Mouse (Mus musculus) hindbrain, embryonic 14.5 days (tissue): ENCODE data around the gene Tenm1. TPM values are rescaled to one million over a fixed set of nuclear protein-coding genes. Genes with fewer than 3 reads are reported as not detected.
A peak's percentile ranks its signal among the peaks of the same experiment; 100 is the strongest.

Experiments
- ATAC-seq: fragments of 200-750 bp; cut with Nextera tagmentation; 2 replicates; pipeline ENCODE4 v1.8.0; 2017; ENCODE audit warnings: moderate number of reproducible peaks, mild to moderate bottlenecking, moderate TSS enrichment, moderate library complexity; ENCODE audit not compliant: low FRiP score
- DNase-seq: peaks from one replicate; pipeline ENCODE4 v3.0.0-alpha.2; 2015; ENCODE audit warnings: low spot score
- H3K27ac ChIP-seq: fragments of 300-500 bp; sonication (generic); 2 replicates; pipeline ENCODE4 v1.5.1; 2014; ENCODE audit warnings: mild to moderate bottlenecking, moderate library complexity
- H3K27me3 ChIP-seq: fragments of 300-500 bp; sonication (generic); 2 replicates; pipeline ENCODE4 v1.6.1; 2014; ENCODE audit warnings: mild to moderate bottlenecking, low read length, mixed read lengths; ENCODE audit not compliant: control insufficient read depth, insufficient read depth
- H3K36me3 ChIP-seq: fragments of 300-500 bp; sonication (generic); replicated peaks from 2 replicates; pipeline ENCODE4 v1.6.1; 2014; ENCODE audit not compliant: control insufficient read depth, insufficient read depth
- H3K4me1 ChIP-seq: fragments of 300-500 bp; sonication (generic); replicated peaks from 2 replicates; pipeline ENCODE4 v1.6.1; 2014; ENCODE audit warnings: antibody characterized with exemption, low read length, mixed read lengths; ENCODE audit not compliant: control insufficient read depth, insufficient read depth
- H3K4me2 ChIP-seq: fragments of 300-500 bp; sonication (generic); replicated peaks from 2 replicates; pipeline ENCODE4 v1.6.1; 2014; ENCODE audit warnings: mild to moderate bottlenecking, moderate library complexity
- H3K4me3 ChIP-seq: fragments of 300-500 bp; sonication (generic); replicated peaks from 2 replicates; pipeline ENCODE4 v1.5.1; 2014; ENCODE audit warnings: mild to moderate bottlenecking, low read length
- H3K9ac ChIP-seq: fragments of 300-500 bp; sonication (generic); 2 replicates; pipeline ENCODE4 v1.6.1; 2014
- H3K9me3 ChIP-seq: fragments of 300-500 bp; sonication (generic); 2 replicates; pipeline ENCODE4 v1.6.1; 2016; ENCODE audit warnings: low read length; ENCODE audit not compliant: control insufficient read depth
- WGBS: fragments of 180-500 bp; shearing (Covaris S2); extraction: QIAGEN DNeasy Blood & Tissue Kit; methylation state at CpG from one replicate; pipeline ENCODE4 v1.1.7; 2014; 5-methylcytosine and 5-hydroxymethylcytosine counted together
- polyA plus RNA-seq: library from polyadenylated mRNA; unstranded; fragments of >200 nt; fragmentation: Nextera tagmentation; extraction: Ambion mirVana; gene quantifications from 2 replicates; pipeline ENCODE4 v1.2.1, GENCODE M21; 2014

The Tenm1 gene
- polyA plus RNA-seq, 1 experiment from 2014 or later: 30.8 TPM

GRCm38 (mm10) chrX:42558683-42559082 is 870.2 kb downstream of the Tenm1 start:
- no peak overlapping the region for H3K4me3 ChIP-seq
- H3K36me3 ChIP-seq: no peaks in the 10 kb centered on the region
- H3K9me3 ChIP-seq: no peaks in the 10 kb centered on the region
- H3K4me2 ChIP-seq: no peak overlapping the region
- H3K27me3 ChIP-seq: no peaks in the 10 kb centered on the region
- no peak overlapping the region for H3K27ac ChIP-seq
- no peak for ATAC-seq
- H3K4me1 ChIP-seq: no peaks in the 10 kb centered on the region
- WGBS: 80% methylated on average over 4 of the region's 4 CpGs
- H3K9ac ChIP-seq: no peak overlapping the region
- no peak for DNase-seq

- ATAC-seq (no peak; the same call in 1 of the 2 replicates), DNase-seq (peak; percentile 69)
- H3K36me3 ChIP-seq: no peaks in the 10 kb centered on the region
- no peak overlapping the region for H3K9ac ChIP-seq
- H3K4me3 ChIP-seq: no peak overlapping the region
- H3K27me3 ChIP-seq: no peaks in the 10 kb centered on the region
- 21% methylated on average over 7 of the region's 7 CpGs for WGBS
- H3K4me2 ChIP-seq: no peak overlapping the region
- no peak overlapping the region for H3K27ac ChIP-seq
- no peaks in the 10 kb centered on the region for H3K4me1 ChIP-seq
- no peaks in the 10 kb centered on the region for H3K9me3 ChIP-seq
Observed at GRCm38 (mm10) chrX:42557284-42557683, 871.6 kb downstream of the Tenm1 start.

GRCm38 (mm10) chrX:42548513-42548912 is 880.4 kb downstream of the Tenm1 start:
- Histone ChIP-seq H3K4me2 (no peak overlapping the region), H3K9ac (no peak overlapping the region), H3K4me1 (no peaks in the 10 kb centered on the region), H3K4me3 (no peak overlapping the region), H3K9me3 (no peaks in the 10 kb centered on the region), H3K36me3 (no peaks in the 10 kb centered on the region), H3K27me3 (no peaks in the 10 kb centered on the region), H3K27ac (no peak overlapping the region)
- 77% methylated on average over 4 of the region's 4 CpGs for WGBS
- no peak for ATAC-seq
- no peak for DNase-seq

GRCm38 (mm10) chrX:42545076-42545475 is 883.9 kb downstream of the Tenm1 start:
- DNase-seq: no peak
- H3K9ac ChIP-seq: no peak overlapping the region
- H3K9me3 ChIP-seq: no peaks in the 10 kb centered on the region
- no peak for ATAC-seq
- no peak overlapping the region for H3K4me3 ChIP-seq
- H3K4me1 ChIP-seq: no peaks in the 10 kb centered on the region
- no peak overlapping the region for H3K4me2 ChIP-seq
- H3K27me3 ChIP-seq: no peaks in the 10 kb centered on the region
- H3K36me3 ChIP-seq: no peaks in the 10 kb centered on the region
- no peak overlapping the region for H3K27ac ChIP-seq
- WGBS: 84% methylated on average over 1 of the region's 1 CpGs

GRCm38 (mm10) chrX:42540756-42541053 is 888.2 kb downstream of the Tenm1 start:
- H3K9ac ChIP-seq: no peak overlapping the region
- H3K27me3 ChIP-seq: no peaks in the 10 kb centered on the region
- no peak overlapping the region for H3K4me3 ChIP-seq
- H3K4me2 ChIP-seq: peak overlapping the region; percentile 37
- DNase-seq (peak; percentile 82), ATAC-seq (no peak)
- H3K27ac ChIP-seq: no peak overlapping the region
- no peaks in the 10 kb centered on the region for H3K4me1 ChIP-seq
- no peaks in the 10 kb centered on the region for H3K36me3 ChIP-seq
- H3K9me3 ChIP-seq: no peaks in the 10 kb centered on the region
- 31% methylated on average over 5 of the region's 5 CpGs for WGBS

GRCm38 (mm10) chrX:42540030-42540755 is 888.7 kb downstream of the Tenm1 start:
- H3K27ac ChIP-seq: no peak overlapping the region
- no peaks in the 10 kb centered on the region for H3K9me3 ChIP-seq
- H3K27me3 ChIP-seq: no peaks in the 10 kb centered on the region
- peak overlapping the region; percentile 37 for H3K4me2 ChIP-seq
- peak; percentile 48; the same call in 1 of the 2 replicates for ATAC-seq
- H3K36me3 ChIP-seq: no peaks in the 10 kb centered on the region
- H3K9ac ChIP-seq: no peak overlapping the region; the same call in 1 of the 2 replicates
- DNase-seq: peak; percentile 33
- H3K4me1 ChIP-seq: no peaks in the 10 kb centered on the region
- H3K4me3 ChIP-seq: no peak overlapping the region
- WGBS: 28% methylated on average over 3 of the region's 3 CpGs

- Histone ChIP-seq H3K9me3 (no peaks in the 10 kb centered on the region), H3K4me2 (no peak overlapping the region), H3K9ac (no peak overlapping the region), H3K27ac (no peak overlapping the region), H3K4me3 (no peak overlapping the region), H3K36me3 (no peaks in the 10 kb centered on the region), H3K27me3 (no peaks in the 10 kb centered on the region), H3K4me1 (no peaks in the 10 kb centered on the region)
- DNase-seq (no peak), ATAC-seq (no peak)
- 53% methylated on average over 4 of the region's 4 CpGs for WGBS
Observed at GRCm38 (mm10) chrX:42530703-42531102, 898.2 kb downstream of the Tenm1 start.

- ATAC-seq (no peak), DNase-seq (no peak)
- Histone ChIP-seq H3K4me1 (no peaks in the 10 kb centered on the region), H3K9ac (no peak overlapping the region), H3K9me3 (no peaks in the 10 kb centered on the region), H3K27ac (no peak overlapping the region), H3K27me3 (no peaks in the 10 kb centered on the region), H3K36me3 (no peaks in the 10 kb centered on the region), H3K4me2 (no peak overlapping the region), H3K4me3 (no peak overlapping the region)
- 90% methylated on average over 2 of the region's 2 CpGs for WGBS
Observed at GRCm38 (mm10) chrX:42522868-42523267, 906.1 kb downstream of the Tenm1 start.

GRCm38 (mm10) chrX:42512567-42512966 is 916.4 kb downstream of the Tenm1 start:
- no peaks in the 10 kb centered on the region for H3K36me3 ChIP-seq
- H3K4me3 ChIP-seq: no peak overlapping the region
- H3K27me3 ChIP-seq: no peaks in the 10 kb centered on the region
- no peak overlapping the region for H3K27ac ChIP-seq
- H3K9me3 ChIP-seq: no peaks in the 10 kb centered on the region
- DNase-seq: no peak
- H3K4me2 ChIP-seq: no peak overlapping the region
- ATAC-seq: no peak
- no peaks in the 10 kb centered on the region for H3K4me1 ChIP-seq
- no peak overlapping the region for H3K9ac ChIP-seq

- no peak overlapping the region for H3K4me3 ChIP-seq
- no peak overlapping the region for H3K27ac ChIP-seq
- DNase-seq: no peak
- H3K4me2 ChIP-seq: no peak overlapping the region
- no peaks in the 10 kb centered on the region for H3K27me3 ChIP-seq
- no peak overlapping the region for H3K9ac ChIP-seq
- H3K4me1 ChIP-seq: no peaks in the 10 kb centered on the region
- no peak for ATAC-seq
- H3K9me3 ChIP-seq: no peaks in the 10 kb centered on the region
- H3K36me3 ChIP-seq: no peaks in the 10 kb centered on the region
- 89% methylated on average over 2 of the region's 2 CpGs for WGBS
Observed at GRCm38 (mm10) chrX:42511105-42511504, 917.8 kb downstream of the Tenm1 start.
